Mouse (Mus musculus): ENCODE measurements around the gene Ptdss2. TPM values are rescaled to one million over a fixed set of nuclear protein-coding genes. Genes with fewer than 3 reads are reported as not detected.

Gene Ptdss2
- polyA plus RNA-seq, 1 experiment from 2014 or later = 56.5 TPM

DNA sequence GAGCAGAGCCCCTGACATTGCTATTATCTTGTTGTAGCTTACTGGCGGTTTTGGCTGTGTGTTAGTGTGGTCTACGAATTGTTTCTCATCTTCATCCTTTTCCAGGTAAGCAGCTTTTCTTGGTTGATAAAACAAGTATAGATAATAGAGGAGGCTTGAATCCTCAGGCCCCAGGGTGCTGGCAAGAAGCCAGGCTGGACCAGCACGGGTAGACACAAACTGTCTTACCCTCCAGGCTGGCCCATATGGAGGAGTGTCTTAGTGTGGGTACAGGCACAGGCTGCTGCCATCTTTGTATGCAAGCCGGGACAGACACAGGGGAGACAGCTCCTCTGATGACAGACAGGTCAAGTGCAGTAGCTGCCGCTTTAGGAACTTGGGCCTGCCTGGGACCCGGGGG, 24.9 kb downstream of the Ptdss2 start:
- no peak overlapping the region for H3K4me2 ChIP-seq
- no peak for ATAC-seq (replicated peaks; ENCODE audit: insufficient number of reproducible peaks, insufficient read depth, low FRiP score, low read depth)
- H3K36me3 ChIP-seq = peaks cover 5% of the 10 kb centered on the region; the same call in 1 of the 2 replicates
- H3K9me3 ChIP-seq (replicated peaks) = no peaks in the 10 kb centered on the region
- WGBS = 64% methylated on average over 6 of the region's 6 CpGs
- no peaks in the 10 kb centered on the region for H3K4me1 ChIP-seq (replicated peaks)
- H3K27ac ChIP-seq = no peak overlapping the region
- no peak overlapping the region for H3K9ac ChIP-seq
- H3K4me3 ChIP-seq = no peak overlapping the region
- H3K27me3 ChIP-seq = no peaks in the 10 kb centered on the region

- Histone ChIP-seq H3K9ac (no peak overlapping the region), H3K4me2 (no peak overlapping the region), H3K36me3 (peaks cover 11% of the 10 kb centered on the region; the same call in 1 of the 2 replicates), H3K4me3 (no peak overlapping the region), H3K4me1 (replicated peaks) (no peaks in the 10 kb centered on the region), H3K27ac (no peak overlapping the region), H3K9me3 (replicated peaks) (no peaks in the 10 kb centered on the region), H3K27me3 (no peaks in the 10 kb centered on the region)
- ATAC-seq (replicated peaks; ENCODE audit: insufficient number of reproducible peaks, insufficient read depth, low FRiP score, low read depth) = no peak
- WGBS = 80% methylated on average over 4 of the region's 4 CpGs
Observed at GRCm38 (mm10) chr7:141148639-141149038, 26.5 kb downstream of the Ptdss2 start.

DNA sequence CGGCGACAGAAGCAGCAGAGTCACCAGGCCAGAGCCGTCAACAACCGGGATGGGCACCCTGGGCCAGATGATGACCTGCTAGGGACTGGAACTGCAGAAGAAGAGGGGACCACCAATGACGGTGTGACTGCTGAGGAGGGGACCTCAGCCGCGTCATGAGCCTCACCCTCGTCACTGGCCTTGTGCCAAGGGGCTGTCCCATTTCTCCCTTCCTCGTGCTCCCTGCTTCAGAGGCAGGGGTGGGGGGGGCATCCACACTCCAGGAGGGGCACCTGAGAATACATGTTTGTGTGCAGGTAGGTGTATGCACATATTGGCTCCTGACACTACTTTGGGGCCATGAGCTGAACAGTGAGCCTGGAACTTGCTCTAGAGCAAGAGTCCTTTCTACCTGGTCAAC, 33.2 kb downstream of the Ptdss2 start:
- no peaks in the 10 kb centered on the region for H3K9me3 ChIP-seq (replicated peaks)
- H3K4me2 ChIP-seq = no peak overlapping the region
- peaks cover 35% of the 10 kb centered on the region for H3K36me3 ChIP-seq
- no peak overlapping the region for H3K4me3 ChIP-seq
- no peak overlapping the region for H3K9ac ChIP-seq
- ATAC-seq (replicated peaks; ENCODE audit: insufficient number of reproducible peaks, insufficient read depth, low FRiP score, low read depth) = no peak
- WGBS = 71% methylated on average over 9 of the region's 9 CpGs
- H3K27ac ChIP-seq = no peak overlapping the region
- H3K27me3 ChIP-seq = no peaks in the 10 kb centered on the region
- no peaks in the 10 kb centered on the region for H3K4me1 ChIP-seq (replicated peaks)

- H3K4me2 ChIP-seq = no peak overlapping the region
- H3K27ac ChIP-seq = no peak overlapping the region
- H3K4me1 ChIP-seq (replicated peaks) = peaks cover 31% of the 10 kb centered on the region
- H3K9me3 ChIP-seq (replicated peaks) = no peaks in the 10 kb centered on the region
- no peaks in the 10 kb centered on the region for H3K27me3 ChIP-seq
- WGBS = 84% methylated on average over 7 of the region's 7 CpGs
- H3K9ac ChIP-seq = no peak overlapping the region
- ATAC-seq (replicated peaks; ENCODE audit: insufficient number of reproducible peaks, insufficient read depth, low FRiP score, low read depth) = no peak
- H3K4me3 ChIP-seq = no peak overlapping the region
- peaks cover 46% of the 10 kb centered on the region for H3K36me3 ChIP-seq
Observed at GRCm38 (mm10) chr7:141164397-141164796, 42.2 kb downstream of the Ptdss2 start.

DNA sequence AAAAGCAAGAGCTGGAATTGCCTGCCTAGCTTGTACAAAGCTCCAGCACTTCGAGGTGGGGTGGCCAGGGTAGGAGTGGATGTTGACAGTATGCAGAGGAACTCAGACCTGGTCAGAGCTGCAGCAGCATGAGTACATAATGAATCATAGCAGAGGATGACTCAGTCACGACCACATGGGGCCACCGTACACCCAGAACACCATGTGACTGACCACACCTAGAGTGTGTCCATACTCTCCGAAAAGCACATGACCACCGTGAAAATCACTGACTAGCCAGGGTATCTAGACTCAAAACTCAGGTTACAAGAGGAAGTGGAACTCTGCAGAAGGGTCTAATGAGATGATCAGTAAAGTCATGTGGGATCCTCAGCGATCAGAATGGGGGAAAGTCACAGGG, 42.7 kb downstream of the Ptdss2 start:
- no peak overlapping the region for H3K4me2 ChIP-seq
- peaks cover 32% of the 10 kb centered on the region for H3K4me1 ChIP-seq (replicated peaks)
- no peak overlapping the region for H3K9ac ChIP-seq
- H3K27me3 ChIP-seq = no peaks in the 10 kb centered on the region
- no peak overlapping the region for H3K27ac ChIP-seq
- no peaks in the 10 kb centered on the region for H3K9me3 ChIP-seq (replicated peaks)
- H3K4me3 ChIP-seq = no peak overlapping the region
- no peak for ATAC-seq (replicated peaks; ENCODE audit: insufficient number of reproducible peaks, insufficient read depth, low FRiP score, low read depth)
- WGBS = 73% methylated on average over 6 of the region's 6 CpGs
- peaks cover 41% of the 10 kb centered on the region for H3K36me3 ChIP-seq

DNA sequence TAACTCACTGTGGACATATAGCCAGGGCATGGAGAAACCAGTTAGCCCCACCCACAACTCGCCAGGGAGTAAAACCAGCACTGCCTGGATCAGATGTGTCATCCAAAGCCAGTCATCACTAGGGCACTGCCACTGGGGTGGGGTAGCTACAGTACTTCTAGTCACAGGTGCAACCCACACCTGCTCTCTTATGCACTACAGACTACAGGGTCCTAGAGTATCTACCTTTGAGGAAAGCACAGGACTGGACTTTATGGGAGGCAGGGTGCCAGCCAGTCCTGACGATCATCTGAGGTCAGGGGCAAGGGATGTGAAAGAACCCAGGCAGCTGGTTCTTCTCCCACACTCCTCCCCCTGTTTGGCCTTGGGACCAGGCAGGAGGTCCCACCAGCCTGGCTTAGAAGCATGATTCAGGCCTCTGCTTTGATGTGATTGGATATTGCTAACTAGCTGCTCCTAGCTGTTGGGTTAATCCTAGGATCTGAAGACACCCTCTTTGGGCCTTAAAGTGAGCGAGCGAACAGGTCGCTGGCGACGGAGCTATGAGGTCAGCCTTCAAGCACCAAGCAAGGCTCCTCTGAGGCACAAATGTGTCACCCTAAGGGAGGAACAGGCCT, 45.8 kb downstream of the Ptdss2 start:
- Histone ChIP-seq H3K9me3 (replicated peaks) (no peaks in the 10 kb centered on the region), H3K4me3 (peak overlapping the region; percentile 68), H3K4me2 (peak overlapping the region; percentile 78), H3K9ac (peak overlapping the region; percentile 73), H3K27ac (peak overlapping the region; percentile 49; the same call in 1 of the 2 replicates), H3K27me3 (no peaks in the 10 kb centered on the region), H3K36me3 (peaks cover 11% of the 10 kb centered on the region), H3K4me1 (replicated peaks) (peaks cover 33% of the 10 kb centered on the region)
- 9% methylated on average over 7 of the region's 7 CpGs for WGBS
- ATAC-seq (replicated peaks; ENCODE audit: insufficient number of reproducible peaks, insufficient read depth, low FRiP score, low read depth) = no peak

GRCm38 (mm10) chr7:141168518-141168953, 46.4 kb downstream of the Ptdss2 start:
- Histone ChIP-seq H3K27me3 (no peaks in the 10 kb centered on the region), H3K27ac (peak overlapping the region; percentile 49; the same call in 1 of the 2 replicates), H3K9me3 (replicated peaks) (no peaks in the 10 kb centered on the region), H3K4me1 (replicated peaks) (peaks cover 38% of the 10 kb centered on the region), H3K36me3 (peaks cover 6% of the 10 kb centered on the region), H3K4me2 (peak overlapping the region; percentile 78), H3K9ac (peak overlapping the region; percentile 73), H3K4me3 (peak overlapping the region; percentile 68)
- WGBS = 2% methylated on average over 22 of the region's 22 CpGs
- peak; percentile 20; the same call in 1 of the 2 replicates for ATAC-seq (replicated peaks; ENCODE audit: insufficient number of reproducible peaks, insufficient read depth, low FRiP score, low read depth)

DNA sequence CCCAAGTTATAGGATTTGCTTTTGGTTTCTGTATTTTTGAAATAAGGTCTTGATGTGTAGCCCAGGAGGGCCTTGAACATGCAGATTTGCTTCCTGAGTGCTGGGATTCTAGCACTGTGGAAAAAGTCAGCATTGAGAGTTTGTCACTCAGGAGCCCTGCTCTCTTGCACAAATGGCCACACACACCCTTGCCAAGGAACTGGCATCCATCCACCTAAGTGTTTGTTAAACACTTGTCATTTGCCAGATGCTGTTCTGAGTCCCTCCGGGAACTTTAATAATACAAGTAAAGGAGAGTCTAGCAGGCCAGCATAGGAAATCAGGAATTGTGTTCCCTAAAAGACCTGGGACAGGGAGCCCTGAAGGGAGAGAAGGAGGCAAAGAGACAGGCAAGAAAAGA, 47.1 kb downstream of the Ptdss2 start:
- Histone ChIP-seq H3K27me3 (no peaks in the 10 kb centered on the region), H3K27ac (peak overlapping the region; percentile 49; the same call in 1 of the 2 replicates), H3K9me3 (replicated peaks) (no peaks in the 10 kb centered on the region), H3K4me2 (0 out of 2 replicates have a peak overlapping the region, but pooled peaks have one; percentile 78), H3K36me3 (no peaks in the 10 kb centered on the region), H3K9ac (peak overlapping the region; percentile 73; the same call in 1 of the 2 replicates), H3K4me3 (0 out of 2 replicates have a peak overlapping the region, but pooled peaks have one; percentile 68), H3K4me1 (replicated peaks) (peaks cover 37% of the 10 kb centered on the region)
- no peak for ATAC-seq (replicated peaks; ENCODE audit: insufficient number of reproducible peaks, insufficient read depth, low FRiP score, low read depth)
- WGBS = 72% methylated on average over 1 of the region's 1 CpGs

DNA sequence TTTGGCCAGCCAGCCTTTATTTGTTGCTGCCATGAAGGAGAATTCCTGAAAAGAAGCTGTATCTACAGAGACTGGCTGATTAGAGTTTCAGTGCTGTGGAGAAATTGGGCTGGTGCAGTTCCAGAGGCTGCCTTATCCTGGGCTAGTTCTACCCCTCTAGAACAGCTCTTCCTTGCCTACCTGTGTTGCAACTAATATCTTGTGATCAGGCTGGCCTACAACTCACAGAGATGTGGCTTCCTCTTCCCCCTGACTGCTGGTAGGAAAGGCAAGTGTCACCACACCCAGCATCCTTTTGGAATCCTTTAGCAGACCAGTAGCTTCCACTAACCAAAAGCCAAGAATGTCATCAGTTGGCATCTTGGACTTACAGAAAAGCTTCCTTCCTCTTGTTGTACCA, 47.7 kb downstream of the Ptdss2 start:
- H3K27me3 ChIP-seq = no peaks in the 10 kb centered on the region
- peaks cover 33% of the 10 kb centered on the region for H3K4me1 ChIP-seq (replicated peaks)
- H3K4me2 ChIP-seq = no peak overlapping the region
- no peaks in the 10 kb centered on the region for H3K9me3 ChIP-seq (replicated peaks)
- H3K9ac ChIP-seq = no peak overlapping the region
- ATAC-seq (replicated peaks; ENCODE audit: insufficient number of reproducible peaks, insufficient read depth, low FRiP score, low read depth) = no peak
- no peak overlapping the region for H3K27ac ChIP-seq
- H3K4me3 ChIP-seq = no peak overlapping the region
- no peaks in the 10 kb centered on the region for H3K36me3 ChIP-seq

DNA sequence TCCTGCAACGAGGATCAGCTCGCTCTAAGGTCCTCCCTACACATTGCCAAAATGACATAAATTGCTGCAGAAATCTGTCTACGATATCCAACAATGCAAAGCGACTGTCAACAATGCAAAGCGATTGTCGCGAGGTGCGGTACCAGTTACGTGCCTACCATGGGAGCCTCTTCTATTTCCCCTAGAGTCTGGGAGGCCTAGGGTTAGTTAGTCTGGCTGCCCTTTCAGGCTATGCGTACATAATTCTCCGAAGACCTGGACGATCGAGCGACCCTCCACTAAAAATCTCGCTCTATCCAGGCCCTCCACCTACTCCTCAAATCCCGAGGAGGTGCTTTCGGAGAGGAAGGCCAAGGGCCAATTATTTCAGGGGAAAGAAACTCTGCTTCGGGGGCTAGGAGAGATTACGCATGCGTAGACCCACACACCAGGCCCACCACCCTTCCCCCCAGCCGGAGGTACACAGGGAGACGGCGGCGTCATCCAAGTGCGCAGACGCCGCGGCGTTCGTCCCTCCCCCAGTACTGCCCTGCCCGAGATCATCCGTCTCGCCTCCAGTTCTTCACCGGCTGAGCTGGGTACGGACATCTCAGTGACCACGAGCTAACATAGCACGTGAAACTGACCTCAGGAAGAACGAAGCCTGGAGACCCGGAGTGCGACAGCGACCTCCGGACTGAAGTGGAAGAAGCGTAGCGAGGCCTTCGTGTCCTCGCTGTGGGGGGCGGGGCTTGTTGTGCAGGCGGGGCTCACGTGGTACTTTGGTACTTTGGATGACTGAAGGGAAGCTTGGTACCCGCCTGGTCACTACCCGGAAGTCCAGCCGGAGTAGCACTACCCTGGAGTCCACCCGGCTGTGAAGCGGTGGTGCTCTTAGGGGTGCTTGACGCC, 50.2 kb downstream of the Ptdss2 start, which contains the start of gene Rnh1:
Rnh1 (minus strand) TSS at position 742 of the 891 bp plus-strand sequence.
- H3K4me2 ChIP-seq = peak within 1 kb of the TSS; percentile 69
- no peaks in the 10 kb centered on the region for H3K9me3 ChIP-seq (replicated peaks)
- H3K36me3 ChIP-seq = no peaks in the 10 kb centered on the region
- peak within 1 kb of the TSS; percentile 98 for H3K27ac ChIP-seq
- H3K4me1 ChIP-seq (replicated peaks) = peaks cover 25% of the 10 kb centered on the region
- H3K27me3 ChIP-seq = no peaks in the 10 kb centered on the region
- H3K9ac ChIP-seq = peak within 1 kb of the TSS; percentile 72
- H3K4me3 ChIP-seq = peak within 1 kb of the TSS; percentile 68
- 3% methylated on average over 55 of the region's 55 CpGs for whole genome bisulfite sequencing
- ATAC-seq (replicated peaks; ENCODE audit: insufficient number of reproducible peaks, insufficient read depth, low FRiP score, low read depth) = peak; percentile 94

DNA sequence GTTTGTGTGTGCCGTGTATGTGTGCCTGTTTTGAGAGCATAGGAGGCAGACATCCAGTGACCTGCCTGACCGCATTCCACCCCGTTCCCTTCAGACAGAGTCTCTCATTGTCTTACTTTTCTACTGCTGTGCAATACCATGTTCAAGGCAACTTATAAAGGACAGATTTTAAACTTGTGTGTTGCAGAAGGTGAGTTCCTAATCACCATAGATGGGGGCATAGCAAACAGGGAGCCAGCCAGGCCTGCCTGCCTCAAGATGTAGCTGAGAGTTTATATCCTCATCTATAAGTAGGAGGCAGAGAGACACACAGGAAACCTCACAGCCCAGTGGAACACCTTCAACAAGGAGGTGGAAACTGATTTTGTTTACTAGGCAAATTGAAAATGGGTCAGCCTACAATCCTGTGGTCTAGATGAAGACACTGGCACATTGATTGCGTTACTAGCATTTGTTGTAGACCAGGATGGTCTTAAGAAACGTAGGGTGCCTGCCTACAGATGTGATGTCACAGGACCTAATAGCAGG, 51.2 kb downstream of the Ptdss2 start:
- peaks cover 16% of the 10 kb centered on the region for H3K4me1 ChIP-seq (replicated peaks)
- H3K27ac ChIP-seq = peak overlapping the region; percentile 98
- ATAC-seq (replicated peaks; ENCODE audit: insufficient number of reproducible peaks, insufficient read depth, low FRiP score, low read depth) = no peak
- peak overlapping the region; percentile 68 for H3K4me3 ChIP-seq
- no peaks in the 10 kb centered on the region for H3K36me3 ChIP-seq
- H3K4me2 ChIP-seq = peak overlapping the region; percentile 69
- peak overlapping the region; percentile 72; the same call in 1 of the 2 replicates for H3K9ac ChIP-seq
- WGBS = 86% methylated on average over 5 of the region's 5 CpGs
- H3K9me3 ChIP-seq (replicated peaks) = no peaks in the 10 kb centered on the region
- H3K27me3 ChIP-seq = no peaks in the 10 kb centered on the region; the same call in 1 of the 2 replicates
